Mouse (Mus musculus) bone marrow macrophage, adult 2 months (primary cell): ENCODE results near the gene Plcl2. TPM values are rescaled to one million over a fixed set of nuclear protein-coding genes. Genes with fewer than 3 reads are reported as not detected.

ENCODE experiments used
- H3K27ac ChIP-seq: 2 replicates; pipeline ENCODE4 v1.5.1; 2012; ENCODE audit warnings: low read depth, low read length; ENCODE audit not compliant: insufficient read depth
- H3K4me1 ChIP-seq: 2 replicates; pipeline ENCODE4 v1.6.1; 2012; ENCODE audit warnings: low read length; ENCODE audit not compliant: control insufficient read depth, insufficient read depth
- H3K4me3 ChIP-seq: 2 replicates; pipeline ENCODE4 v1.5.1; 2012; ENCODE audit warnings: mild to moderate bottlenecking, low read length, moderate library complexity; ENCODE audit not compliant: insufficient read depth
- CTCF ChIP-seq: IDR thresholded peaks from 2 replicates; pipeline ENCODE4 v1.5.1; 2012; ENCODE audit warnings: low read depth, mild to moderate bottlenecking, low read length, moderate library complexity
- POLR2A ChIP-seq: IDR thresholded peaks from 2 replicates; pipeline ENCODE4 v1.6.1; 2012; ENCODE audit warnings: mild to moderate bottlenecking, low read depth, low read length, borderline replicate concordance
- polyA plus RNA-seq: library from polyadenylated mRNA; stranded (reverse); fragments of >200 nt; gene quantifications from 2 replicates; pipeline ENCODE4 v1.2.4, GENCODE M21; 2012; ENCODE audit not compliant: missing spikeins, insufficient read depth, insufficient read length

The Plcl2 gene
- polyA plus RNA-seq, 1 experiment, result 30.9 TPM

- Histone ChIP-seq H3K4me3 (no peak overlapping the region), H3K27ac (no peak overlapping the region), H3K4me1 (no peaks in the 10 kb centered on the region; the same call in 1 of the 2 replicates)
- TF ChIP-seq POLR2A, result no peak
- TF ChIP-seq CTCF, result no peak
These were observed 25.5 kb upstream of the Plcl2 start for GRCm38 (mm10) chr17:50483700-50484099.

GRCm38 (mm10) chr17:50484981-50485380 lies 24.2 kb upstream of the Plcl2 start:
- H3K4me1 ChIP-seq, result no peaks in the 10 kb centered on the region; the same call in none of the 2 replicates
- H3K4me3 ChIP-seq, result no peak overlapping the region
- no peak for TF ChIP-seq CTCF
- TF ChIP-seq POLR2A, result no peak
- H3K27ac ChIP-seq, result no peak overlapping the region

GRCm38 (mm10) chr17:50487058-50487618 lies 22.1 kb upstream of the Plcl2 start:
- Histone ChIP-seq H3K4me1 (peaks cover 14% of the 10 kb centered on the region), H3K27ac (no peak overlapping the region), H3K4me3 (no peak overlapping the region)
- TF ChIP-seq POLR2A (no peak), CTCF (no peak)

GRCm38 (mm10) chr17:50487670-50488069 lies 21.5 kb upstream of the Plcl2 start:
- Histone ChIP-seq H3K27ac (no peak overlapping the region), H3K4me3 (no peak overlapping the region), H3K4me1 (peaks cover 14% of the 10 kb centered on the region)
- TF ChIP-seq CTCF (no peak), POLR2A (no peak)

- H3K27ac ChIP-seq, result no peak overlapping the region
- TF ChIP-seq POLR2A, result no peak
- TF ChIP-seq CTCF, result no peak
- peaks cover 14% of the 10 kb centered on the region for H3K4me1 ChIP-seq
- no peak overlapping the region for H3K4me3 ChIP-seq
These were observed 20.8 kb upstream of the Plcl2 start for GRCm38 (mm10) chr17:50488406-50488805.

GRCm38 (mm10) chr17:50488895-50489294 lies 20.3 kb upstream of the Plcl2 start:
- H3K4me3 ChIP-seq, result no peak overlapping the region
- H3K4me1 ChIP-seq, result peaks cover 14% of the 10 kb centered on the region
- TF ChIP-seq CTCF (no peak), POLR2A (no peak)
- H3K27ac ChIP-seq, result no peak overlapping the region

- TF ChIP-seq CTCF (no peak), POLR2A (no peak)
- H3K4me1 ChIP-seq, result peaks cover 14% of the 10 kb centered on the region
- no peak overlapping the region for H3K4me3 ChIP-seq
- peak overlapping the region; percentile 83 for H3K27ac ChIP-seq
These were observed 18.4 kb upstream of the Plcl2 start for GRCm38 (mm10) chr17:50490644-50491430.

GRCm38 (mm10) chr17:50491496-50491895 lies 17.7 kb upstream of the Plcl2 start:
- no peak for TF ChIP-seq POLR2A
- TF ChIP-seq CTCF, result no peak
- Histone ChIP-seq H3K4me3 (no peak overlapping the region), H3K27ac (peak overlapping the region; percentile 83), H3K4me1 (peaks cover 14% of the 10 kb centered on the region)

GRCm38 (mm10) chr17:50495216-50495889 lies 13.8 kb upstream of the Plcl2 start:
- H3K4me3 ChIP-seq, result no peak overlapping the region
- H3K4me1 ChIP-seq, result peaks cover 22% of the 10 kb centered on the region
- no peak overlapping the region for H3K27ac ChIP-seq
- TF ChIP-seq CTCF, result no peak
- TF ChIP-seq POLR2A, result no peak

- peaks cover 14% of the 10 kb centered on the region for H3K4me1 ChIP-seq
- TF ChIP-seq CTCF (no peak), POLR2A (no peak)
- no peak overlapping the region for H3K4me3 ChIP-seq
- no peak overlapping the region for H3K27ac ChIP-seq
These were observed 11.0 kb upstream of the Plcl2 start for GRCm38 (mm10) chr17:50498062-50498697.
